1 mouse cellular context compared by ENCODE assay signal in the genomic region with DNA sequence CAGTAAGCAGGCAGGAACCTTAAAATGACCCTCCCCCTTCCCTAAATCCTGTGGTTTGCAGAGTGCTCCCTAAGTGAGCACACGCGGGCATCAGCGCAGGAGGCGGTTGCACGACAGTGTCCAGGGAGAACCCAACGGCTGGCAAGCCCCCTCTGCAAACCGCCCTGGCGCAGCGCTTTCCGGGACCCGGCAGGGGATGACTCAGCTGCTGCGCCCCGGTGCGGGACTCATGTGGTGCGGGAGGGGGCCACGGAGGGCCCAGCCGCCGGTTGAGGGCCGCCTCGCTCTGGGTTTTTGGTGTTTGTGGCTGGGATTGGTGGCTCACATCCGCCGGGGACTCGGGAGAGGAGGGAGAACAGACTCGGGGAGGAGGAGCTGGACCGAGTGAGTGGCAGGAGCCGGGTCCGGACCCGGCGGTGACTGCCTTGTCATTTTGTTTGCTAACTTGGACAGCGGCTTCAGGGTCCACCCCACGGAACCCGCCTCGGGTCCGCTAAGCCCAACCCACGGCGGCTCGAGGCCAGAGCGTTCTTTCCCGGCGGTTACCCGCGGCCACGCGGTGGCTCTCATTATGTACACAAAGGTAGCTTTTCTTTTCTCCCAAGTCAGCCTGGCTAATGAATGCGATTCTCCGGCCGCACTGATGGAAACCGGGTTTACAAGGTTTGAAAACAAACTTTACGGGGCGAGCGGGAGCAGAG.
TF ChIP-seq lines count a peak whose summit lies in the region.

No protein-coding gene starts in this region.

TF ChIP-seq in CH12.LX, 34 proteins besides CTCF, POLR2A, EP300 and RAD21 (continued from another document):
- no peak for TF ChIP-seq ELF1 (IDR thresholded peaks at IDR 0.05; ENCODE audit: low read depth, low read length)
- no peak for TF ChIP-seq ETS1 (conservative IDR thresholded peaks at IDR 0.05; ENCODE audit: low read depth, low read length)
- no peak; the same call in 1 of the 2 replicates for TF ChIP-seq POLR2AphosphoS2 (IDR thresholded peaks at IDR 0.05; ENCODE audit: low read depth, low read length)
- no peak; the same call in 1 of the 2 replicates for TF ChIP-seq MAFK (IDR thresholded peaks at IDR 0.05; ENCODE audit: insufficient replicate concordance, low read length)
- no peak for TF ChIP-seq SIN3A (IDR thresholded peaks at IDR 0.05; ENCODE audit: low read length)
- no peak; the same call in 1 of the 2 replicates for TF ChIP-seq NRF1 (IDR thresholded peaks at IDR 0.05; ENCODE audit: low read depth, low read length)
- TF ChIP-seq CHD1 (IDR thresholded peaks at IDR 0.05; ENCODE audit: low read depth, low read length): no peak; the same call in 1 of the 2 replicates
- no peak; the same call in 1 of the 2 replicates for TF ChIP-seq ZMIZ1 (IDR thresholded peaks at IDR 0.05; ENCODE audit: low read depth, low read length)
- no peak for TF ChIP-seq HCFC1 (IDR thresholded peaks at IDR 0.05; ENCODE audit: low read depth, low read length)
